Mouse (Mus musculus): ENCODE results near the gene Map4k1. TPM values are rescaled to one million over a fixed set of nuclear protein-coding genes. Genes with fewer than 3 reads are reported as not detected.
A peak's percentile ranks its signal among the peaks of the same experiment; 100 is the strongest.

Gene Map4k1
- 10.0 and 11.6 TPM in 2 replicates for polyA plus RNA-seq (2014; fragmentation: Nextera tagmentation; extraction: Ambion mirVana)

DNA sequence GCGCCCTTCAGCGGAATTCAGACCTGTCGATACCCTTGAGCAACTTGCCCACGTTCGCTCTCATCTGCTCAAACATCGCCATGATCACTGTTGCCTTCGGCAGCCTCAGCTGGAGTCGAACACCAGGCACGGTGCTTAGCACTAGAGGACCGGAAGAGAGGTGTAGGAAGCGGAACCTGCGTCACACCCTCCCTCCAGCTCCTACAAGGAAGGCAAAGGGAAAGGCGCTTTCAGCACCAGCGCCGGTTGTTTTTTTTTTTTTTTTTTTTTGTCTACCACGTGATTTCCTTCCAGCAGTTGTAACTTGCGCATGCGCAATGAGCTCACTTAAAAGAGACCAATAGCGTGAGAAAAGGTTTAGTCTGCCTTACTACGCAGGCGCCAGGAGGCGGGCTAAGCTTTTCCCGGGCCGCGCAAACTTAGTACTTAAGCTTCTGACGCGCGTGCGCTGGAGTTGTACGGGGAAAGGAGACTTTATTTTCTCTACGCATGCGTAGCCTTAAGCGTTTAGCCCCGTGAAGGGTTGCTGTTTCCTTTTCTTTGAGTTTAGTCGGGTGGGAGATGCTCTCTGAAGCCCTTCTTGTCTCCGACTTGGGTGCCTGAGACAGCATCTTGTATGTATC is at the start of gene Map4k1, which contains the start of gene Eif3k:
Gene Map4k1 (plus strand): TSS at position 400 of the 623 bp plus-strand sequence.
Gene Eif3k (minus strand): TSS at position 214 of the 623 bp plus-strand sequence.
- Histone ChIP-seq H3K9ac (ENCODE audit: low read length) (peak within 1 kb of the TSS; percentile 81), H3K36me3 (ENCODE audit: control insufficient read depth, insufficient read depth, low read length) (peaks cover 35% of the 10 kb centered on the region), H3K27ac (ENCODE audit: low read depth) (peak within 1 kb of the TSS; percentile 75), H3K4me2 (ENCODE audit: low read length) (peak within 1 kb of the TSS; percentile 89), H3K27me3 (replicated peaks; ENCODE audit: control insufficient read depth, insufficient read depth, low read length) (no peaks in the 10 kb centered on the region), H3K4me3 (ENCODE audit: low read depth, low read length) (peak within 1 kb of the TSS; percentile 96), H3K9me3 (ENCODE audit: control insufficient read depth, low read length) (no peaks in the 10 kb centered on the region), H3K4me1 (replicated peaks; ENCODE audit: control insufficient read depth, insufficient read depth, low read length) (peaks cover 10% of the 10 kb centered on the region)
- WGBS: under 1% methylated on average over 36 of the region's 36 CpGs
- DNase-seq (ENCODE audit: low spot score) (peak; percentile 88), ATAC-seq (replicated peaks; ENCODE audit: low FRiP score, low TSS enrichment, low read depth) (peak; percentile 94)

DNA sequence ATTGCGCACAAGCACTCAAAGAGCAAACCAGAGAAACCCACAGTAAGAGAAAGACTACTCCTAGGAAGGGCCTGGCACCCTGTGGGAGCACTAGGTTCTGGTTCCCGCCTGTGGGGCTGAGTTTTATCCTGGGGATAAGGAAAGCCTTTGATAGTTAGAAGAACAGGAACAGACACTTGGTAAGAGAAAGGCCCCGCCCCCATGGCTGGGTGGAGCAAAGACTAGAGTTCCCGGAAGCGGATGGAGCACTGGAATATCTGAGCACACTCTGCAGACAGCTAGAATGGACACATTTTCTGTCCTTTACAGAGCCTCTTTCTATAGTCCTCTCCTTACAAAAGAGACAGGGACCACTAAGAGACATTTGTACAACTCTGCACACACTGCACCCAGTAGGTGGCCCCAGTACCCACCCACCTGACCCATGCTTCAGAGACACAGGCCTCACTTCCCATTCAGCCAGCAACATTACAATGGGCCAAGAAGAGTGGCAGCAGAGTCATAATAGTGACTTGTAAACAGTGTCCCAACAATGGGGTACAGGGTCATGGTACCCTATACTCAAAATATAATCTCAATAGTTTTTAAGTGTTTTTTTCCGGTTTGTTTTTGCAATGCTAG is 49.3 kb upstream of the Map4k1 start:
- Histone ChIP-seq H3K9me3 (ENCODE audit: control insufficient read depth, low read length) (no peaks in the 10 kb centered on the region), H3K36me3 (ENCODE audit: control insufficient read depth, insufficient read depth, low read length) (peaks cover 22% of the 10 kb centered on the region; the same call in 1 of the 2 replicates), H3K27ac (ENCODE audit: low read depth) (no peak overlapping the region), H3K9ac (ENCODE audit: low read length) (no peak overlapping the region), H3K27me3 (replicated peaks; ENCODE audit: control insufficient read depth, insufficient read depth, low read length) (no peaks in the 10 kb centered on the region), H3K4me1 (replicated peaks; ENCODE audit: control insufficient read depth, insufficient read depth, low read length) (peaks cover 47% of the 10 kb centered on the region), H3K4me3 (ENCODE audit: low read depth, low read length) (no peak overlapping the region), H3K4me2 (ENCODE audit: low read length) (no peak overlapping the region)
- no peak for ATAC-seq (replicated peaks; ENCODE audit: low FRiP score, low TSS enrichment, low read depth)
- DNase-seq (ENCODE audit: low spot score): no peak
- 59% methylated on average over 6 of the region's 6 CpGs for WGBS

DNA sequence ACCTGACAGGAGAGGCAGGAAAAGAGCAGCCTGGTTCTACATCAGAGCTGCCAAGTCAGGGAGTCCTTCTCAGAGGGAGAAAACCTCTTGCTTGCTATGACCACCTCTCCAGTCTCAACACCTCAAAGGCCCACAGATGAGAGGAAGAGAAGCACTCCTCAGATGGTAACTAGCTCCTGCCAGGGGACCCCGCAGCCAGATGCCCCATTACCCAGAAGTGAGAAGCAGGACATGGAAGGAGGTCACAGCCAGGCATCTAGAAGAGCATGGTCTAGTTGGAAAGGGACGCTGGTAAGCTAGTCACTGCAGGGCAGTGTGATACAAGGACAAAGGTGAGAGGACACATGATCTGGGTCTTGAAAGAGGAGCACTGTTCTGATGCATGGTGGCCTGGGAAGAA is 48.0 kb upstream of the Map4k1 start:
- ATAC-seq (replicated peaks; ENCODE audit: low FRiP score, low TSS enrichment, low read depth) (no peak), DNase-seq (ENCODE audit: low spot score) (no peak)
- H3K27ac ChIP-seq (ENCODE audit: low read depth): no peak overlapping the region
- H3K9me3 ChIP-seq (ENCODE audit: control insufficient read depth, low read length): no peaks in the 10 kb centered on the region
- H3K27me3 ChIP-seq (replicated peaks; ENCODE audit: control insufficient read depth, insufficient read depth, low read length): no peaks in the 10 kb centered on the region
- peaks cover 46% of the 10 kb centered on the region for H3K4me1 ChIP-seq (replicated peaks; ENCODE audit: control insufficient read depth, insufficient read depth, low read length)
- H3K4me2 ChIP-seq (ENCODE audit: low read length): no peak overlapping the region
- 90% methylated on average over 2 of the region's 2 CpGs for WGBS
- no peak overlapping the region for H3K9ac ChIP-seq (ENCODE audit: low read length)
- H3K36me3 ChIP-seq (ENCODE audit: control insufficient read depth, insufficient read depth, low read length): peaks cover 20% of the 10 kb centered on the region; the same call in 1 of the 2 replicates
- H3K4me3 ChIP-seq (ENCODE audit: low read depth, low read length): no peak overlapping the region

DNA sequence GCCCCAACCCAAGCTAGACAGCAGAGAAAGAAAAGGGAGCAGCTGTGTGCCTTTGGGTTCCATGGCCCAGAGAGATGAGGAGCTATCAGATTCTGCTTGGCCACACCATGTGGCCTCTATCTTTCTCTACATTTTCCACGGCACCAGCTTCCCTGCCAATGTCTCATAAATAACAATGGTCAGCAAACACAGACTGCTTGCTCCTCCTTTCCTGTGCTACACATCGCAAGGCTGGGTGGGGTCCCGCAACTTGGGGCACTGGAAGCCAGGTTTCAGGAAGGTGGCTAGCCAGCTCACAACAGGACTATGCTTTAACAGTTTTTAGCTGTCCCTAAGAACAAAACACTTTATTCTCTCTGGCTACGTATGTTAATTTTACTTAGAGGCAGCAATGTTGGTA is 45.1 kb upstream of the Map4k1 start:
- Histone ChIP-seq H3K36me3 (ENCODE audit: control insufficient read depth, insufficient read depth, low read length) (peaks cover 20% of the 10 kb centered on the region; the same call in 1 of the 2 replicates), H3K4me2 (ENCODE audit: low read length) (no peak overlapping the region), H3K27ac (ENCODE audit: low read depth) (0 out of 2 replicates have a peak overlapping the region, but pooled peaks have one; percentile 14), H3K4me1 (replicated peaks; ENCODE audit: control insufficient read depth, insufficient read depth, low read length) (peaks cover 31% of the 10 kb centered on the region), H3K4me3 (ENCODE audit: low read depth, low read length) (no peak overlapping the region), H3K9ac (ENCODE audit: low read length) (no peak overlapping the region), H3K27me3 (replicated peaks; ENCODE audit: control insufficient read depth, insufficient read depth, low read length) (no peaks in the 10 kb centered on the region), H3K9me3 (ENCODE audit: control insufficient read depth, low read length) (no peaks in the 10 kb centered on the region)
- ATAC-seq (replicated peaks; ENCODE audit: low FRiP score, low TSS enrichment, low read depth) (no peak), DNase-seq (ENCODE audit: low spot score) (no peak)
- WGBS: 48% methylated on average over 4 of the region's 4 CpGs

DNA sequence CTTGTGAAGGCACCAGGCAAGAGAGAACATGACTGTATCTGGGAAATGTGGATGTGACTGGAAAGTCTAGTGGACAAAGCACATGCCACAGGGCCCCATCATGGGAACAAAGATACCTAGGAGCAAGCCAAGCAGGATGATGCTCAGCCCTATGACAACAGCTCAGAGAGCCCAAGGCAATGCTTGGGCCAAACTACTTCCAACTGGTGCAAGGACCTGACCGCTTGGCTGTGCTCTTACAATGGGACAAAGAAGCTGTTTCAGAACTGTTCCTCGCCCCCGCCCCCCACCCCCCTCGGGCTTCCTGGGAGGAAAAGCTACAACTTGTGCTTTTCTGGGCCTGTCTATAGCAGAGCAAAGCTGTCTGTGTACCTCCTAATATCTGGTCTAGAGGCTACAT is 43.2 kb upstream of the Map4k1 start:
- H3K4me3 ChIP-seq (ENCODE audit: low read depth, low read length): no peak overlapping the region
- ATAC-seq (replicated peaks; ENCODE audit: low FRiP score, low TSS enrichment, low read depth): no peak
- no peaks in the 10 kb centered on the region for H3K27me3 ChIP-seq (replicated peaks; ENCODE audit: control insufficient read depth, insufficient read depth, low read length)
- H3K27ac ChIP-seq (ENCODE audit: low read depth): no peak overlapping the region
- peaks cover 23% of the 10 kb centered on the region; the same call in 1 of the 2 replicates for H3K36me3 ChIP-seq (ENCODE audit: control insufficient read depth, insufficient read depth, low read length)
- DNase-seq (ENCODE audit: low spot score): no peak
- H3K9ac ChIP-seq (ENCODE audit: low read length): no peak overlapping the region
- no peaks in the 10 kb centered on the region for H3K9me3 ChIP-seq (ENCODE audit: control insufficient read depth, low read length)
- H3K4me2 ChIP-seq (ENCODE audit: low read length): no peak overlapping the region
- peaks cover 44% of the 10 kb centered on the region for H3K4me1 ChIP-seq (replicated peaks; ENCODE audit: control insufficient read depth, insufficient read depth, low read length)
- WGBS: 79% methylated on average over 4 of the region's 4 CpGs

DNA sequence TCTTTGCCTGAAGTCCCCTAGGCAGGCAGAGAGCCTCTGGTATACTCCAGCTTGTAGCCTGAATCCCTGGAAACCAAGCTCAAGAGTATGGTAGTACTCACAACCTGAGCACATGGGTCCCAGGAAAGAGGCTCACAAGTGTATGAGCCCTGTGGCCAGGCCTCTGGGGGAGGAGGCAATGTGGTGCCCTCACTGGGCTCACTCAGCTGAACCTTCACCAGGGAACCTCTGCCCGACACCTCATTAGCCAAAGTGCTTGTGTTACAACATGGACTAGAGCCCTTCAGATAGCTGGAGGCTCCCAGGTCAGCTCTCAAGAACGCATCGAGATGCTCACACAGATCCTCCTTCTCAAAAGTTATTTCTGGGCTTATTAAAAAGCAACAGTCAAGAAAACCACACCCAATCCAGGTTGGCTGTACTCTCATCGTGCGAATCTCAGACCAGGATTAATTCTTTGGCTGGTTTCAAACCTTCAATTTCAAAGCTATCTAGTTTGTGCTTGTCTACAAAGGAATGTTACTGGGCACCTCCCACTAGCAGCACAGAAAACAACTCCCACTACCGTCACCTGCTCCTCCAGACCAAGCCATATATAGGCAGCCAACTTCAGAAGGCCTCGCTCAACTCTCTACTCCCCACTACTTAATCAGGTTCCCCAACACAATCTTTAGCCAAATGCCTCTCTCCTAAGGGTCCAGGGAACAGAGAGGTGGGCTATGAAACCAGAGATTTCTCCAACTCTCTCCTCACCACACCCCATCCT is 42.2 kb upstream of the Map4k1 start:
- Histone ChIP-seq H3K4me3 (ENCODE audit: low read depth, low read length) (no peak overlapping the region), H3K9me3 (ENCODE audit: control insufficient read depth, low read length) (no peaks in the 10 kb centered on the region), H3K4me1 (replicated peaks; ENCODE audit: control insufficient read depth, insufficient read depth, low read length) (peaks cover 52% of the 10 kb centered on the region), H3K27ac (ENCODE audit: low read depth) (no peak overlapping the region; the same call in 1 of the 2 replicates), H3K36me3 (ENCODE audit: control insufficient read depth, insufficient read depth, low read length) (peaks cover 16% of the 10 kb centered on the region; the same call in 1 of the 2 replicates), H3K4me2 (ENCODE audit: low read length) (no peak overlapping the region), H3K9ac (ENCODE audit: low read length) (no peak overlapping the region), H3K27me3 (replicated peaks; ENCODE audit: control insufficient read depth, insufficient read depth, low read length) (no peaks in the 10 kb centered on the region)
- 73% methylated on average over 7 of the region's 7 CpGs for WGBS
- ATAC-seq (replicated peaks; ENCODE audit: low FRiP score, low TSS enrichment, low read depth) (no peak), DNase-seq (ENCODE audit: low spot score) (no peak)

DNA sequence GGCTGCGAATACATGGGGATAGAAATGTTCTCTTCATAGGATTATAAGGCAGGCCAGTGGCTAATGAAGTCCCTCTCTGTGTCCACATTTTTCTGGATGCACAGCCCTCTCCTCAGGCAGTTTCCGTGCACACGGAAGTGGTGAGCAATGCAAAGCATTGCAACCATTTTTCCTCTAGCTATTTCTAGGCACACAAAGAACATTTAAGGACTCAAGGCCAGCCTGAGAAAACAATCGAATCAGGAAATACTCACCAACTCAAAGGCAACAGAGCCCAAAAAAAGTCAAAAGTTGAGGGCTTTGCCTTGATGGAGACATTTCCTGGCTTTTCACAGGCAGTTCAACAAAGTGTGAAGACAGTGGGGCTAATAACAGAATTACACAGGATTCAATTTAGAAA is 40.7 kb upstream of the Map4k1 start:
- Histone ChIP-seq H3K9me3 (ENCODE audit: control insufficient read depth, low read length) (no peaks in the 10 kb centered on the region), H3K27me3 (replicated peaks; ENCODE audit: control insufficient read depth, insufficient read depth, low read length) (no peaks in the 10 kb centered on the region), H3K36me3 (ENCODE audit: control insufficient read depth, insufficient read depth, low read length) (peaks cover 12% of the 10 kb centered on the region; the same call in 1 of the 2 replicates), H3K4me2 (ENCODE audit: low read length) (no peak overlapping the region), H3K9ac (ENCODE audit: low read length) (no peak overlapping the region), H3K4me3 (ENCODE audit: low read depth, low read length) (no peak overlapping the region), H3K4me1 (replicated peaks; ENCODE audit: control insufficient read depth, insufficient read depth, low read length) (peaks cover 67% of the 10 kb centered on the region), H3K27ac (ENCODE audit: low read depth) (peak overlapping the region; percentile 71)
- DNase-seq (ENCODE audit: low spot score): no peak
- WGBS: 66% methylated on average over 4 of the region's 4 CpGs
- no peak for ATAC-seq (replicated peaks; ENCODE audit: low FRiP score, low TSS enrichment, low read depth)

DNA sequence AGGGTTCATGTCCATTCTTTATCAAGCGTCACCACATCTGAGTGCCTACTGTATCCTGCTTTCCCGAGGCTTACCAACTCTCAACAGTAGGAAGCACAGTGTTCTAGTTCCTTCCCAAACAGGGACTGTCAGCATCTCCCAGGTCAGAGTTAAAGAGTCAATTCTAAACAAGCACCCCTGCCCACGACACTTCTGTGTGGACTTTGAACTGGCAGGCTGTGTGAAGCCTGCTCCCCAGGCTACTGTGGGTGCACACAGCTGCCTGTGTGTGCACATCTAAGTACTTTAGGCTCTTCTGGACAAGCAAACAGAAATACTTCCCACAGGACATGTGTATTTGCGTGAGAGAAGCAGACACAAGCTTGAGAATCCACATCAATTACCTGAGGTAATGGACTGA is 40.3 kb upstream of the Map4k1 start:
- Histone ChIP-seq H3K4me1 (replicated peaks; ENCODE audit: control insufficient read depth, insufficient read depth, low read length) (peaks cover 68% of the 10 kb centered on the region), H3K27ac (ENCODE audit: low read depth) (peak overlapping the region; percentile 71), H3K4me3 (ENCODE audit: low read depth, low read length) (no peak overlapping the region), H3K9me3 (ENCODE audit: control insufficient read depth, low read length) (no peaks in the 10 kb centered on the region), H3K36me3 (ENCODE audit: control insufficient read depth, insufficient read depth, low read length) (0 out of 2 replicates have a peak, but pooled peaks cover 8% of the 10 kb centered on the region), H3K4me2 (ENCODE audit: low read length) (no peak overlapping the region), H3K9ac (ENCODE audit: low read length) (no peak overlapping the region), H3K27me3 (replicated peaks; ENCODE audit: control insufficient read depth, insufficient read depth, low read length) (no peaks in the 10 kb centered on the region)
- WGBS: 53% methylated on average over 4 of the region's 4 CpGs
- no peak for ATAC-seq (replicated peaks; ENCODE audit: low FRiP score, low TSS enrichment, low read depth)
- DNase-seq (ENCODE audit: low spot score): no peak
